In the genomic region with DNA sequence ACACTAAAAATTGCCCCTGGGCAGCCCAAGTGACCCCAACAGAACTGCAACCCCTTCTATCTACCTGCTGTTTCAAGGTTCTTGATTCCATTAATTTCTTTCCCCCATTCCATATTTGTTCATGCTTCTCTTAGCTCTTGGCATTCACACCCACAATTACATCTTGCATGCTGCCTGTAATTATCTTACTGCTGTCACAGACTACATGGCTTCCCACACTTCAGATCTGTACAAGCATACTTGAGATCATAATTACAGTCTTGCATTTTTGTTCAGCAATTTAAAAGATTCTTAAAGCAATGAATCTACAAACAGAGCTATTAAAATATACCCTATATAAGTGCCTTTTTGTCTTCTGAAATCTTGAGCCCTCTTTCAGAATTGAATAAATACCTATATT, we compare ENCODE assay signal across 28 mouse cellular contexts.
DNase-seq lines count a peak whose midpoint lies in the region; ATAC-seq lines count a peak whose summit lies in the region.
"Had no signal": no experiment of that assay in that cellular context is flagged by ENCODE, and none has a peak within 500 bp of the region (broad histone marks: within the 10 kb centered on the region; RNA-seq: fewer than 3 reads in every experiment).

No protein-coding gene starts in this region.

- H3K4me1 ChIP-seq in embryonic facial prominence, embryonic 14.5 days (ENCODE audit: control insufficient read depth, insufficient read depth, low read length), result no peaks in the 10 kb centered on the region
- H3K4me1 ChIP-seq in embryonic facial prominence, embryonic 10.5 days, result no peaks in the 10 kb centered on the region
- no peaks in the 10 kb centered on the region; the same call in 1 of the 2 replicates for H3K4me1 ChIP-seq in forebrain, embryonic 16.5 days (replicated peaks; ENCODE audit: control insufficient read depth, insufficient read depth, low read length)
- no peaks in the 10 kb centered on the region for H3K4me1 ChIP-seq in forebrain, embryonic 11.5 days (replicated peaks; ENCODE audit: control insufficient read depth, insufficient read depth, low read length)
- H3K4me1 ChIP-seq: embryonic facial prominence, embryonic 15.5 days; heart, embryonic 12.5 days; heart, embryonic 15.5 days; hindbrain, embryonic 10.5 days; hindbrain, embryonic 13.5 days; intestine, embryonic 15.5 days had no signal

- no peaks in the 10 kb centered on the region for H3K27me3 ChIP-seq in embryonic facial prominence, embryonic 14.5 days (replicated peaks; ENCODE audit: control insufficient read depth, insufficient read depth, low read length)
- no peaks in the 10 kb centered on the region for H3K27me3 ChIP-seq in embryonic facial prominence, embryonic 10.5 days (replicated peaks; ENCODE audit: low read depth, poor library complexity, severe bottlenecking)
- no peaks in the 10 kb centered on the region for H3K27me3 ChIP-seq in forebrain, embryonic 16.5 days (replicated peaks; ENCODE audit: control insufficient read depth, insufficient read depth, low read length)
- no peaks in the 10 kb centered on the region for H3K27me3 ChIP-seq in forebrain, embryonic 11.5 days (ENCODE audit: control insufficient read depth, insufficient read depth, low read length)
- H3K27me3 ChIP-seq: embryonic facial prominence, embryonic 15.5 days; heart, embryonic 12.5 days; heart, embryonic 15.5 days; hindbrain, embryonic 13.5 days; intestine, embryonic 15.5 days had no signal

- H3K27ac ChIP-seq in embryonic facial prominence, embryonic 14.5 days (replicated peaks; ENCODE audit: low read depth, low read length), result no peak overlapping the region
- no peak overlapping the region for H3K27ac ChIP-seq in embryonic facial prominence, embryonic 10.5 days (replicated peaks)
- H3K27ac ChIP-seq in forebrain, embryonic 16.5 days (ENCODE audit: low read length), result no peak overlapping the region
- H3K27ac ChIP-seq in forebrain, embryonic 11.5 days (ENCODE audit: low read depth, low read length), result no peak overlapping the region
- H3K27ac ChIP-seq: embryonic facial prominence, embryonic 15.5 days; heart, embryonic 15.5 days; hindbrain, embryonic 10.5 days; hindbrain, embryonic 13.5 days; intestine, embryonic 15.5 days had no signal

- ATAC-seq in embryonic facial prominence, embryonic 14.5 days (ENCODE audit: low read depth), result no peak
- peak; percentile 79 for ATAC-seq in forebrain, embryonic 16.5 days
- no peak for ATAC-seq in forebrain, embryonic 11.5 days (replicated peaks; ENCODE audit: low FRiP score)
- ATAC-seq: activated CD4-positive, CD25-positive, alpha-beta regulatory T cell, adult 4 months; hindbrain, embryonic 16.5 days; intestine, embryonic 15.5 days had no signal

- no peak overlapping the region for H3K4me3 ChIP-seq in embryonic facial prominence, embryonic 14.5 days (ENCODE audit: low read depth, low read length)
- no peak overlapping the region for H3K4me3 ChIP-seq in embryonic facial prominence, embryonic 10.5 days
- H3K4me3 ChIP-seq in forebrain, embryonic 16.5 days (replicated peaks; ENCODE audit: low read length), result no peak overlapping the region
- no peak overlapping the region for H3K4me3 ChIP-seq in forebrain, embryonic 11.5 days (ENCODE audit: low read depth, low read length)
- H3K4me3 ChIP-seq: embryonic facial prominence, embryonic 15.5 days; heart, embryonic 12.5 days; heart, embryonic 15.5 days; hindbrain, embryonic 10.5 days; hindbrain, embryonic 13.5 days; intestine, embryonic 15.5 days had no signal

- no peak overlapping the region for H3K4me2 ChIP-seq in embryonic facial prominence, embryonic 14.5 days (ENCODE audit: low read depth, low read length)
- no peak overlapping the region for H3K4me2 ChIP-seq in forebrain, embryonic 16.5 days (ENCODE audit: low read length)
- no peak overlapping the region for H3K4me2 ChIP-seq in forebrain, embryonic 11.5 days (ENCODE audit: low read depth, low read length, severe bottlenecking)
- H3K4me2 ChIP-seq: embryonic facial prominence, embryonic 15.5 days; heart, embryonic 12.5 days; heart, embryonic 15.5 days; hindbrain, embryonic 13.5 days; intestine, embryonic 15.5 days had no signal

- no peaks in the 10 kb centered on the region for H3K9me3 ChIP-seq in embryonic facial prominence, embryonic 14.5 days (ENCODE audit: control insufficient read depth, low read length)
- no peaks in the 10 kb centered on the region for H3K9me3 ChIP-seq in embryonic facial prominence, embryonic 10.5 days
- H3K9me3 ChIP-seq in forebrain, embryonic 16.5 days (ENCODE audit: control insufficient read depth, low read length), result no peaks in the 10 kb centered on the region
- H3K9me3 ChIP-seq in forebrain, embryonic 11.5 days (ENCODE audit: control insufficient read depth, low read length), result no peaks in the 10 kb centered on the region
- H3K9me3 ChIP-seq: embryonic facial prominence, embryonic 15.5 days; heart, embryonic 12.5 days; heart, embryonic 15.5 days; hindbrain, embryonic 10.5 days; hindbrain, embryonic 13.5 days; intestine, embryonic 15.5 days had no signal

- no peaks in the 10 kb centered on the region for H3K36me3 ChIP-seq in embryonic facial prominence, embryonic 14.5 days (ENCODE audit: control insufficient read depth, insufficient read depth, low read length)
- H3K36me3 ChIP-seq in embryonic facial prominence, embryonic 10.5 days (replicated peaks), result no peaks in the 10 kb centered on the region
- no peaks in the 10 kb centered on the region for H3K36me3 ChIP-seq in forebrain, embryonic 16.5 days (ENCODE audit: control insufficient read depth, insufficient read depth)
- no peaks in the 10 kb centered on the region for H3K36me3 ChIP-seq in forebrain, embryonic 11.5 days (ENCODE audit: control insufficient read depth, insufficient read depth, low read length)
- H3K36me3 ChIP-seq: embryonic facial prominence, embryonic 15.5 days; heart, embryonic 12.5 days; heart, embryonic 15.5 days; hindbrain, embryonic 10.5 days; hindbrain, embryonic 13.5 days; intestine, embryonic 15.5 days had no signal

- peak; percentile 23 for DNase-seq in embryonic facial prominence, embryonic 14.5 days (ENCODE audit: low spot score)
- no peak for DNase-seq in embryonic facial prominence, embryonic 10.5 days (ENCODE audit: low spot score)
- DNase-seq in forebrain, embryonic 11.5 days (ENCODE audit: low spot score), result no peak
- peak; percentile 14 for DNase-seq in layer of hippocampus, adult 9-11 months
- no peak for DNase-seq in layer of hippocampus, adult 9-10 months (ENCODE audit: low spot score)
- DNase-seq in brain, embryonic 18.5 days (ENCODE audit: low read depth, low spot score), result peak; percentile 34
- DNase-seq in right cerebral cortex, postnatal 36 days (ENCODE audit: low spot score in 2 of 2), result no peak
- DNase-seq: adrenal gland, adult 8-10 months; adrenal gland, postnatal 25 days; cerebellum, adult 11-12 months; cerebellum, adult 8-10 months; cerebellum, postnatal 10 days; cerebellum, postnatal 36 days; embryo, embryonic 11 days; gastrocnemius, postnatal 25 days; heart, adult 18-20 months; heart, postnatal 10 days; heart, postnatal 36 days; kidney, adult 11 months had no signal

- no peak overlapping the region for H3K9ac ChIP-seq in embryonic facial prominence, embryonic 14.5 days (ENCODE audit: low read depth, low read length)
- no peak overlapping the region for H3K9ac ChIP-seq in forebrain, embryonic 16.5 days (replicated peaks; ENCODE audit: low read depth, low read length)
- H3K9ac ChIP-seq in forebrain, embryonic 11.5 days (ENCODE audit: low read length), result no peak overlapping the region
- H3K9ac ChIP-seq: embryonic facial prominence, embryonic 15.5 days; heart, embryonic 12.5 days; heart, embryonic 15.5 days; hindbrain, embryonic 13.5 days; intestine, embryonic 15.5 days had no signal

Comparison
In these comparisons a context has a peak if more than half of its experiments do, and no peak if none do; other contexts are left out.
1. DNase-seq: peak in embryonic facial prominence, embryonic 14.5 days (single experiment), layer of hippocampus, adult 9-11 months (single experiment) and brain, embryonic 18.5 days (single experiment); none in embryonic facial prominence, embryonic 10.5 days (single experiment), forebrain, embryonic 11.5 days (single experiment), layer of hippocampus, adult 9-10 months (single experiment) and right cerebral cortex, postnatal 36 days (0 of 2).